Mouse (Mus musculus): ENCODE results near the gene Mgmt.

DNA sequence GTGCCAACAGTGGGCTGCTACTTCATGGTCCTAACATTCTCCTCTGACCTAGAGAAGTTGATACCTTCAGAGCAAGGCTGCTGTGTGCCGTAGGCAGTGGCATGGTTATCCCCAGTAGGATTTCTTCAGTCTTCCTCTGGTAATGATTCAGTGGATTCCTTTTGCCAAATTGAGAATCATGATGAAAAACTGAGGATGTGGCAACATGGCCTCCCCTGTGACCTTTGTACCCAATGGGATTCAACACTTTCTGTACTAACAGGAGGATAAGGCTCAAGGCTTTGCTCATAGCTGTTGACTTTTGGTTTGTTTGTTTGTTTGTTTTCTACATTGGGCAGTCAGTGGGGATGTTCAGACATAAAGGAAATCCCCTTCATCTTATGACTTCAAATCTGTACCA lies 180.9 kb downstream of the Mgmt start:
- TF ChIP-seq POLR2A (IDR thresholded peaks at IDR 0.05; ENCODE audit: control insufficient read depth, low read depth, low read length) (no peak), CTCF (IDR thresholded peaks at IDR 0.05; ENCODE audit: control insufficient read depth, insufficient read depth, insufficient replicate concordance, low read depth, low read length) (no peak)

Measured in testis, adult 2 months (tissue).